Mouse (Mus musculus): Measurements from ENCODE around the gene Rwdd1. TPM values are rescaled to one million over a fixed set of nuclear protein-coding genes. Genes with fewer than 3 reads are reported as not detected.

Gene Rwdd1
- polyA plus RNA-seq (2012; fragmentation: generic; extraction: Trizol): 83.6 TPM

GRCm38 (mm10) chr10:34019302-34020075 lies at the start of gene Rwdd1:
Gene Rwdd1 (minus strand): TSS chr10:34019624.
- H3K4me3 ChIP-seq: peak within 1 kb of the TSS; percentile 49
- peak within 1 kb of the TSS; percentile 95 for H3K4me2 ChIP-seq (ENCODE audit: low read depth)
- TF ChIP-seq MYOD1 (IDR thresholded peaks at IDR 0.05; ENCODE audit: control insufficient read depth in 1 of 3, insufficient read length in 2 of 3, low read depth in 2 of 3) (peak in 1 of 3 experiments; percentile 39), USF1 (IDR thresholded peaks at IDR 0.05; ENCODE audit: low read depth) (no peak), TCF12 (IDR thresholded peaks at IDR 0.05; ENCODE audit: insufficient read depth, poor library complexity, severe bottlenecking) (no peak), E2F4 (IDR thresholded peaks at IDR 0.05; ENCODE audit: insufficient read depth) (no peak), CEBPB (IDR thresholded peaks at IDR 0.05; ENCODE audit: insufficient read depth, poor library complexity, severe bottlenecking) (no peak), POLR2AphosphoS2 (IDR thresholded peaks at IDR 0.05; ENCODE audit: insufficient read length, low read depth) (peak; percentile 70), MAX (IDR thresholded peaks at IDR 0.05; ENCODE audit: low read depth) (no peak), TCF3 (IDR thresholded peaks at IDR 0.05; ENCODE audit: insufficient read length, low read depth) (no peak), POLR2A (IDR thresholded peaks at IDR 0.05; ENCODE audit: insufficient read length, low read depth) (peak; percentile 90), MYOG (IDR thresholded peaks at IDR 0.05; ENCODE audit: control insufficient read depth in 1 of 3, insufficient read depth in 1 of 3, insufficient read length in 2 of 3, low read depth in 2 of 3) (peak in 1 of 3 experiments; percentile 34), SRF (IDR thresholded peaks at IDR 0.05; ENCODE audit: control insufficient read depth, insufficient read length, low read depth) (peak; percentile 90), REST (IDR thresholded peaks at IDR 0.05; ENCODE audit: insufficient read depth, insufficient read length) (peak; percentile 51)
- H3K79me2 ChIP-seq (ENCODE audit: control insufficient read depth, insufficient read depth): peaks cover 45% of the 10 kb centered on the region
- H3K36me3 ChIP-seq (ENCODE audit: control insufficient read depth, insufficient read depth): peaks cover 5% of the 10 kb centered on the region
- peak within 1 kb of the TSS; percentile 6 for H3ac ChIP-seq (ENCODE audit: control insufficient read depth, insufficient read length)
- no peaks in the 10 kb centered on the region for H3K27me3 ChIP-seq (ENCODE audit: control insufficient read depth, insufficient read depth, insufficient read length)

- H3K27me3 ChIP-seq (ENCODE audit: control insufficient read depth, insufficient read depth, insufficient read length): no peaks in the 10 kb centered on the region
- no peak overlapping the region for H3K4me3 ChIP-seq
- no peaks in the 10 kb centered on the region for H3K79me2 ChIP-seq (ENCODE audit: control insufficient read depth, insufficient read depth)
- no peak overlapping the region for H3K4me2 ChIP-seq (ENCODE audit: low read depth)
- TF ChIP-seq TCF12 (IDR thresholded peaks at IDR 0.05; ENCODE audit: insufficient read depth, poor library complexity, severe bottlenecking) (no peak), USF1 (IDR thresholded peaks at IDR 0.05; ENCODE audit: low read depth) (no peak), E2F4 (IDR thresholded peaks at IDR 0.05; ENCODE audit: insufficient read depth) (no peak), SRF (IDR thresholded peaks at IDR 0.05; ENCODE audit: control insufficient read depth, insufficient read length, low read depth) (no peak), CEBPB (IDR thresholded peaks at IDR 0.05; ENCODE audit: insufficient read depth, poor library complexity, severe bottlenecking) (no peak), POLR2A (IDR thresholded peaks at IDR 0.05; ENCODE audit: insufficient read length, low read depth) (no peak), POLR2AphosphoS2 (IDR thresholded peaks at IDR 0.05; ENCODE audit: insufficient read length, low read depth) (no peak), TCF3 (IDR thresholded peaks at IDR 0.05; ENCODE audit: insufficient read length, low read depth) (no peak), MYOG (IDR thresholded peaks at IDR 0.05; ENCODE audit: control insufficient read depth in 1 of 3, insufficient read depth in 1 of 3, insufficient read length in 2 of 3, low read depth in 2 of 3) (no peak), MYOD1 (IDR thresholded peaks at IDR 0.05; ENCODE audit: control insufficient read depth in 1 of 3, insufficient read length in 2 of 3, low read depth in 2 of 3) (no peak), REST (IDR thresholded peaks at IDR 0.05; ENCODE audit: insufficient read depth, insufficient read length) (no peak), MAX (IDR thresholded peaks at IDR 0.05; ENCODE audit: low read depth) (no peak)
- no peak overlapping the region for H3ac ChIP-seq (ENCODE audit: control insufficient read depth, insufficient read length)
- H3K36me3 ChIP-seq (ENCODE audit: control insufficient read depth, insufficient read depth): no peaks in the 10 kb centered on the region
Measured at GRCm38 (mm10) chr10:34066591-34066990, 47.2 kb upstream of the Rwdd1 start.

- Histone ChIP-seq H3K4me2 (ENCODE audit: low read depth) (no peak overlapping the region), H3K27me3 (ENCODE audit: control insufficient read depth, insufficient read depth, insufficient read length) (no peaks in the 10 kb centered on the region), H3K4me3 (no peak overlapping the region), H3ac (ENCODE audit: control insufficient read depth, insufficient read length) (no peak overlapping the region), H3K79me2 (ENCODE audit: control insufficient read depth, insufficient read depth) (no peaks in the 10 kb centered on the region), H3K36me3 (ENCODE audit: control insufficient read depth, insufficient read depth) (no peaks in the 10 kb centered on the region)
- TF ChIP-seq E2F4 (IDR thresholded peaks at IDR 0.05; ENCODE audit: insufficient read depth) (no peak), MAX (IDR thresholded peaks at IDR 0.05; ENCODE audit: low read depth) (no peak), MYOD1 (IDR thresholded peaks at IDR 0.05; ENCODE audit: control insufficient read depth in 1 of 3, insufficient read length in 2 of 3, low read depth in 2 of 3) (no peak), POLR2AphosphoS2 (IDR thresholded peaks at IDR 0.05; ENCODE audit: insufficient read length, low read depth) (no peak), REST (IDR thresholded peaks at IDR 0.05; ENCODE audit: insufficient read depth, insufficient read length) (no peak), POLR2A (IDR thresholded peaks at IDR 0.05; ENCODE audit: insufficient read length, low read depth) (no peak), MYOG (IDR thresholded peaks at IDR 0.05; ENCODE audit: control insufficient read depth in 1 of 3, insufficient read depth in 1 of 3, insufficient read length in 2 of 3, low read depth in 2 of 3) (no peak), SRF (IDR thresholded peaks at IDR 0.05; ENCODE audit: control insufficient read depth, insufficient read length, low read depth) (no peak), TCF3 (IDR thresholded peaks at IDR 0.05; ENCODE audit: insufficient read length, low read depth) (no peak), CEBPB (IDR thresholded peaks at IDR 0.05; ENCODE audit: insufficient read depth, poor library complexity, severe bottlenecking) (no peak), USF1 (IDR thresholded peaks at IDR 0.05; ENCODE audit: low read depth) (no peak), TCF12 (IDR thresholded peaks at IDR 0.05; ENCODE audit: insufficient read depth, poor library complexity, severe bottlenecking) (no peak)
Measured at GRCm38 (mm10) chr10:34053987-34054386, 34.6 kb upstream of the Rwdd1 start.

GRCm38 (mm10) chr10:34044210-34044609 lies 24.8 kb upstream of the Rwdd1 start, which contains the start of gene Calhm4:
Gene Calhm4 (minus strand): TSS chr10:34044310.
- Histone ChIP-seq H3K36me3 (ENCODE audit: control insufficient read depth, insufficient read depth) (no peaks in the 10 kb centered on the region), H3K4me2 (ENCODE audit: low read depth) (no peak within 1 kb of the TSS), H3K79me2 (ENCODE audit: control insufficient read depth, insufficient read depth) (no peaks in the 10 kb centered on the region), H3K27me3 (ENCODE audit: control insufficient read depth, insufficient read depth, insufficient read length) (peaks cover 8% of the 10 kb centered on the region), H3K4me3 (no peak within 1 kb of the TSS), H3ac (ENCODE audit: control insufficient read depth, insufficient read length) (no peak within 1 kb of the TSS)
- TF ChIP-seq MYOG (IDR thresholded peaks at IDR 0.05; ENCODE audit: control insufficient read depth in 1 of 3, insufficient read depth in 1 of 3, insufficient read length in 2 of 3, low read depth in 2 of 3): no peak
- no peak for TF ChIP-seq SRF (IDR thresholded peaks at IDR 0.05; ENCODE audit: control insufficient read depth, insufficient read length, low read depth)
- TF ChIP-seq E2F4 (IDR thresholded peaks at IDR 0.05; ENCODE audit: insufficient read depth): no peak
- TF ChIP-seq REST (IDR thresholded peaks at IDR 0.05; ENCODE audit: insufficient read depth, insufficient read length): no peak
- no peak for TF ChIP-seq POLR2A (IDR thresholded peaks at IDR 0.05; ENCODE audit: insufficient read length, low read depth)
- no peak for TF ChIP-seq USF1 (IDR thresholded peaks at IDR 0.05; ENCODE audit: low read depth)
- TF ChIP-seq TCF3 (IDR thresholded peaks at IDR 0.05; ENCODE audit: insufficient read length, low read depth): no peak
- no peak for TF ChIP-seq CEBPB (IDR thresholded peaks at IDR 0.05; ENCODE audit: insufficient read depth, poor library complexity, severe bottlenecking)

Data from myocyte (in vitro differentiated cells).